Mouse (Mus musculus): Measurements from ENCODE around the gene Arhgap10. TPM values are rescaled to one million over a fixed set of nuclear protein-coding genes. Genes with fewer than 3 reads are reported as not detected.

Arhgap10 gene
- total and polyA plus RNA-seq, 3 experiments: 13.1 to 22.8 TPM; not detected in 1

DNA sequence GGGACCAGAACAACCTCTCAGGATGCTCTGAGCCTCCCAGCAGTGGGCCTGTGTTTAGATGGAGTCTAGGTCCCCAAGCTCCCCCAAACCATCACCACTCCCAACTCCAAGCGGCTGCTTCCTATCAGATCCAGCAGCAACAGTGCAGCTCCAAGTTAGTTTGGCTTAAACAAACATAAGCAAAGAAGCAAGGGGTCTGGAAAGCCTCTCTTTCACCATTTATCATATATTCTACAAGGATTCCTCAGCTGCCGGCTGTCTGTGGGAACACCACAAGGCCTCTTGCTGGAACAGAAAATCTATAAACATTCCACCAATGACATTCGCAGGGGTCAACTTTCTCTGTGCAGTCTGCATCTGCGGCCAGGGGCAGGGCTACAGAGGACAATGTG is 29.5 kb downstream of the Arhgap10 start:
- Histone ChIP-seq H3K4me1 (ENCODE audit: control insufficient read depth in 1 of 2, insufficient read depth in 2 of 2, low read length in 2 of 2) (peaks cover 9 to 23% of the 10 kb centered on the region in 2 experiments), H3K9ac (ENCODE audit: control insufficient read depth, low read depth, low read length, poor library complexity, severe bottlenecking) (no peak overlapping the region), H3K4me3 (ENCODE audit: control insufficient read depth in 1 of 2, insufficient read depth in 1 of 2, low read depth in 2 of 2, low read length in 2 of 2) (no peak overlapping the region), H3K27me3 (ENCODE audit: control insufficient read depth in 1 of 2, insufficient read depth in 2 of 2, low read length in 2 of 2) (no peaks in the 10 kb centered on the region), H3K79me2 (ENCODE audit: control insufficient read depth, insufficient read depth, low read length, poor library complexity) (peaks cover 4% of the 10 kb centered on the region; the same call in 1 of the 2 replicates), H3K36me3 (ENCODE audit: control insufficient read depth in 1 of 2, insufficient read depth in 2 of 2, low read length in 2 of 2) (peaks cover 0 to 18% of the 10 kb centered on the region in 2 experiments; a peak in 2 of 4 replicates), H3K27ac (ENCODE audit: control insufficient read depth, low read depth, low read length) (no peak overlapping the region), H3K9me3 (replicated peaks; ENCODE audit: insufficient read depth, low read length) (no peaks in the 10 kb centered on the region)
- TF ChIP-seq CHD2 (IDR thresholded peaks at IDR 0.05; ENCODE audit: low read length) (no peak), MYB (IDR thresholded peaks at IDR 0.05; ENCODE audit: low read depth, low read length) (no peak), SIN3A (IDR thresholded peaks at IDR 0.05; ENCODE audit: low read length) (no peak), MXI1 (IDR thresholded peaks at IDR 0.05; ENCODE audit: low read depth, low read length) (no peak), GABPA (IDR thresholded peaks at IDR 0.05; ENCODE audit: low read depth, low read length) (no peak), SMC3 (IDR thresholded peaks at IDR 0.05; ENCODE audit: low read depth, low read length) (no peak), CTCF (IDR thresholded peaks at IDR 0.05 in 2 of 3, conservative IDR thresholded peaks at IDR 0.05 in 1 of 3; ENCODE audit: control insufficient read depth in 1 of 3, insufficient read depth in 1 of 3, low read depth in 2 of 3, low read length in 3 of 3, poor library complexity in 1 of 3, severe bottlenecking in 1 of 3) (no peak), GATA1 (IDR thresholded peaks at IDR 0.05; ENCODE audit: low read depth, low read length) (no peak), CHD1 (IDR thresholded peaks at IDR 0.05; ENCODE audit: low read depth, low read length) (no peak), ZC3H11A (IDR thresholded peaks at IDR 0.05; ENCODE audit: low read depth, low read length) (no peak), NRF1 (IDR thresholded peaks at IDR 0.05; ENCODE audit: insufficient read depth, low read depth, low read length, poor library complexity, severe bottlenecking) (no peak), MYC (IDR thresholded peaks at IDR 0.05; ENCODE audit: low read depth, low read length) (no peak), USF2 (IDR thresholded peaks at IDR 0.05; ENCODE audit: borderline replicate concordance in 1 of 2, insufficient read depth in 1 of 2, low read depth in 1 of 2, low read length in 2 of 2) (no peak), KAT2A (conservative IDR thresholded peaks at IDR 0.05; ENCODE audit: low read depth, low read length) (no peak), ELF1 (IDR thresholded peaks at IDR 0.05; ENCODE audit: low read depth, low read length) (no peak), JUND (IDR thresholded peaks at IDR 0.05; ENCODE audit: low read depth, low read length) (no peak), POLR2AphosphoS2 (IDR thresholded peaks at IDR 0.05; ENCODE audit: low read length) (no peak), MAFK (IDR thresholded peaks at IDR 0.05; ENCODE audit: borderline replicate concordance, low read depth, low read length) (no peak), ZNF384 (IDR thresholded peaks at IDR 0.05; ENCODE audit: low read depth, low read length) (no peak)
- DNase-seq (ENCODE audit: low read depth, low spot score): no peak

DNA sequence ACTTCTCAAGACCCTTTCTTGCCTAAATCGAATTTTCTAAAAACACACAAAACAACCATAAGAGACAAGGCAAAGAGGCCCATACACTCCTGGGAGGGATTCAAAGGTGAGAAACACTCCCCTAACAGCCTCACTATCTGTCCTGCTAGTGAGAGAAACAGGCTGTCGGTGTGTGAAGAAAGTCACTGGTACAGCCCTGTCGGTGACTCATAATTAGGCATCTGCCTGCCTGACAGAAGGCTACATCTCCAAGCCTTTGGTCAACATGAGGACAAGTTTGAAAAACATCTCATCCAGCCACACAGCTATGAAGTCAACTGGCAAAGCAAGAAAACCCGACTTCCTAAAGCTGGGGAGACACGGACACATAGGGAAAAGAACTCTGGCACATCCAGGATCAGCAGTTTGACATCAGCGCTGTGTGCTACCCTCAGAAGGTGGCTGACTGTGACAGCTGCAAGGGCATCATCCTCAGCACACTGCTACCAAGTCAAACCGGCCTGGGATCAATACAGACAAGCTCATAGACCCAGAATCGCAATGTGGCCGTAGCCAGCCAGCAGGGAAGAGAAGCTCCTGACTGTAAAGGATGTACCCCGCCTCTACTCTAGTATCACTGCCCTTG is 30.1 kb downstream of the Arhgap10 start:
- Histone ChIP-seq H3K27ac (ENCODE audit: control insufficient read depth, low read depth, low read length) (no peak overlapping the region), H3K9me3 (replicated peaks; ENCODE audit: insufficient read depth, low read length) (no peaks in the 10 kb centered on the region), H3K9ac (ENCODE audit: control insufficient read depth, low read depth, low read length, poor library complexity, severe bottlenecking) (no peak overlapping the region), H3K4me3 (ENCODE audit: control insufficient read depth in 1 of 2, insufficient read depth in 1 of 2, low read depth in 2 of 2, low read length in 2 of 2) (no peak overlapping the region), H3K36me3 (ENCODE audit: control insufficient read depth in 1 of 2, insufficient read depth in 2 of 2, low read length in 2 of 2) (peaks cover 0 to 19% of the 10 kb centered on the region in 2 experiments; a peak in 2 of 4 replicates), H3K79me2 (ENCODE audit: control insufficient read depth, insufficient read depth, low read length, poor library complexity) (peaks cover 4% of the 10 kb centered on the region; the same call in 1 of the 2 replicates), H3K27me3 (ENCODE audit: control insufficient read depth in 1 of 2, insufficient read depth in 2 of 2, low read length in 2 of 2) (no peaks in the 10 kb centered on the region), H3K4me1 (ENCODE audit: control insufficient read depth in 1 of 2, insufficient read depth in 2 of 2, low read length in 2 of 2) (peaks cover 11 to 20% of the 10 kb centered on the region in 2 experiments)
- DNase-seq (ENCODE audit: low read depth, low spot score): no peak
- TF ChIP-seq ZNF384 (IDR thresholded peaks at IDR 0.05; ENCODE audit: low read depth, low read length) (no peak), HCFC1 (IDR thresholded peaks at IDR 0.05; ENCODE audit: low read depth, low read length) (no peak), USF2 (IDR thresholded peaks at IDR 0.05; ENCODE audit: borderline replicate concordance in 1 of 2, insufficient read depth in 1 of 2, low read depth in 1 of 2, low read length in 2 of 2) (no peak), MXI1 (IDR thresholded peaks at IDR 0.05; ENCODE audit: low read depth, low read length) (no peak), CTCF (IDR thresholded peaks at IDR 0.05 in 2 of 3, conservative IDR thresholded peaks at IDR 0.05 in 1 of 3; ENCODE audit: control insufficient read depth in 1 of 3, insufficient read depth in 1 of 3, low read depth in 2 of 3, low read length in 3 of 3, poor library complexity in 1 of 3, severe bottlenecking in 1 of 3) (no peak), POLR2AphosphoS5 (IDR thresholded peaks at IDR 0.05; ENCODE audit: borderline replicate concordance, low read depth, low read length) (no peak), CHD2 (IDR thresholded peaks at IDR 0.05; ENCODE audit: low read length) (no peak), USF1 (IDR thresholded peaks at IDR 0.05; ENCODE audit: low read depth, low read length) (no peak), E2F4 (IDR thresholded peaks at IDR 0.05; ENCODE audit: borderline replicate concordance, low read depth, low read length) (no peak), POLR2AphosphoS2 (IDR thresholded peaks at IDR 0.05; ENCODE audit: low read length) (no peak), MEF2A (IDR thresholded peaks at IDR 0.05; ENCODE audit: extremely low read depth, insufficient replicate concordance, low read depth, low read length, poor library complexity, severe bottlenecking) (no peak), ZC3H11A (IDR thresholded peaks at IDR 0.05; ENCODE audit: low read depth, low read length) (no peak), TCF12 (IDR thresholded peaks at IDR 0.05; ENCODE audit: low read depth, low read length) (no peak)
